Mouse (Mus musculus) liver, adult 2 months (tissue): ENCODE measurements around the gene Oxld1.

ENCODE experiments used
- CTCF ChIP-seq: fragments of 200-500 bp; IDR thresholded peaks from 2 replicates; pipeline ENCODE4 v1.5.1; 2011; ENCODE audit warnings: low read depth, low read length, control low read depth
- POLR2A ChIP-seq: fragments of 200-500 bp; IDR thresholded peaks from 2 replicates; pipeline ENCODE4 v1.6.1; 2011; ENCODE audit warnings: low read length, control low read depth; ENCODE audit not compliant: insufficient read depth; ENCODE audit errors: extremely low read depth

GRCm38 (mm10) chr11:120442344-120442743 lies 15.5 kb downstream of the Oxld1 start, which contains the start of gene Tspan10:
- TF ChIP-seq CTCF (no peak), POLR2A (no peak)
